In genomic region chr10:128412055-128412381, GRCm38 (mm10) we compare ENCODE assay signal across 8 mouse cellular contexts. TPM values are rescaled to one million over a fixed set of nuclear protein-coding genes. Genes with fewer than 3 reads are reported as not detected.
A peak's percentile ranks its signal among the peaks of the same experiment; 100 is the strongest.
DNase-seq lines count a peak whose midpoint lies in the region; ATAC-seq and TF ChIP-seq lines count a peak whose summit lies in the region.

No protein-coding gene starts in this region.

- no peak for TF ChIP-seq POLR2A in testis, adult 2 months (IDR thresholded peaks at IDR 0.05; ENCODE audit: control insufficient read depth, low read depth, low read length)

- H3K4me1 ChIP-seq in testis, adult 2 months (ENCODE audit: control insufficient read depth, insufficient read depth, low read length), result peaks cover 17% of the 10 kb centered on the region
- H3K4me1 ChIP-seq in forebrain, embryonic 16.5 days (replicated peaks; ENCODE audit: control insufficient read depth, insufficient read depth, low read length), result peaks cover 40% of the 10 kb centered on the region
- H3K4me1 ChIP-seq in limb, embryonic 10.5 days, result peaks cover 44% of the 10 kb centered on the region
- peaks cover 25% of the 10 kb centered on the region for H3K4me1 ChIP-seq in midbrain, embryonic 14.5 days (ENCODE audit: control insufficient read depth, insufficient read depth, low read length)

- TF ChIP-seq CTCF in testis, adult 2 months (IDR thresholded peaks at IDR 0.05; ENCODE audit: control insufficient read depth, insufficient read depth, insufficient replicate concordance, low read depth, low read length), result no peak

- peak overlapping the region; percentile 92 for H3K27ac ChIP-seq in testis, adult 2 months (ENCODE audit: control insufficient read depth, insufficient read depth, low read depth, low read length)
- H3K27ac ChIP-seq in forebrain, embryonic 16.5 days (ENCODE audit: low read length), result peak overlapping the region; percentile 95
- H3K27ac ChIP-seq in limb, embryonic 10.5 days, result peak overlapping the region; percentile 94
- peak overlapping the region; percentile 93 for H3K27ac ChIP-seq in midbrain, embryonic 14.5 days (replicated peaks; ENCODE audit: low read depth, low read length)

- peak; percentile 71 for DNase-seq in adrenal gland, postnatal 14 days
- DNase-seq in adrenal gland, adult 2 months, result no peak
- no peak for DNase-seq in testis, postnatal 14 days (ENCODE audit: low spot score)
- no peak for DNase-seq in limb, embryonic 10.5 days (ENCODE audit: low spot score)
- peak; percentile 66 for DNase-seq in midbrain, embryonic 14.5 days
- no peak for DNase-seq in right cerebral cortex, postnatal 25 days

- under 1% methylated on average over 14 of the region's 14 CpGs for WGBS in forebrain, embryonic 16.5 days
- 3% methylated on average over 14 of the region's 14 CpGs for WGBS in limb, embryonic 10.5 days
- under 1% methylated on average over 14 of the region's 14 CpGs for WGBS in midbrain, embryonic 14.5 days

- H3K9me3 ChIP-seq in forebrain, embryonic 16.5 days (ENCODE audit: control insufficient read depth, low read length), result no peaks in the 10 kb centered on the region
- H3K9me3 ChIP-seq in limb, embryonic 10.5 days (replicated peaks), result no peaks in the 10 kb centered on the region
- H3K9me3 ChIP-seq in midbrain, embryonic 14.5 days (ENCODE audit: control insufficient read depth, low read length), result no peaks in the 10 kb centered on the region

- H3K4me2 ChIP-seq in forebrain, embryonic 16.5 days (ENCODE audit: low read length), result peak overlapping the region; percentile 84
- peak overlapping the region; percentile 98 for H3K4me2 ChIP-seq in midbrain, embryonic 14.5 days (ENCODE audit: low read length)

- peak overlapping the region; percentile 79 for H3K9ac ChIP-seq in forebrain, embryonic 16.5 days (replicated peaks; ENCODE audit: low read depth, low read length)
- peak overlapping the region; percentile 84 for H3K9ac ChIP-seq in midbrain, embryonic 14.5 days (replicated peaks; ENCODE audit: low read length)

- no peak for ATAC-seq in forebrain, embryonic 16.5 days
- ATAC-seq in midbrain, embryonic 14.5 days (ENCODE audit: low FRiP score, low TSS enrichment), result no peak

- H3K36me3 ChIP-seq in testis, adult 2 months (ENCODE audit: control insufficient read depth, insufficient read depth, low read length), result peaks cover 7% of the 10 kb centered on the region
- peaks cover 17% of the 10 kb centered on the region for H3K36me3 ChIP-seq in forebrain, embryonic 16.5 days (ENCODE audit: control insufficient read depth, insufficient read depth)
- H3K36me3 ChIP-seq in limb, embryonic 10.5 days, result peaks cover 50% of the 10 kb centered on the region
- H3K36me3 ChIP-seq in midbrain, embryonic 14.5 days (ENCODE audit: control insufficient read depth, insufficient read depth, low read length), result peaks cover 35% of the 10 kb centered on the region

- no peaks in the 10 kb centered on the region for H3K27me3 ChIP-seq in testis, adult 2 months (ENCODE audit: control insufficient read depth, insufficient read depth, low read length)
- H3K27me3 ChIP-seq in forebrain, embryonic 16.5 days (replicated peaks; ENCODE audit: control insufficient read depth, insufficient read depth, low read length), result no peaks in the 10 kb centered on the region
- H3K27me3 ChIP-seq in limb, embryonic 10.5 days (ENCODE audit: low read depth, poor library complexity, severe bottlenecking), result no peaks in the 10 kb centered on the region
- H3K27me3 ChIP-seq in midbrain, embryonic 14.5 days (ENCODE audit: control insufficient read depth, insufficient read depth, low read length), result no peaks in the 10 kb centered on the region

- peak overlapping the region; percentile 99 for H3K4me3 ChIP-seq in testis, adult 2 months (ENCODE audit: control insufficient read depth, low read depth, low read length)
- H3K4me3 ChIP-seq in forebrain, embryonic 16.5 days (replicated peaks; ENCODE audit: low read length), result peak overlapping the region; percentile 77
- H3K4me3 ChIP-seq in limb, embryonic 10.5 days, result peak overlapping the region; percentile 80
- peak overlapping the region; percentile 97 for H3K4me3 ChIP-seq in midbrain, embryonic 14.5 days (replicated peaks; ENCODE audit: low read depth, low read length)

RNA-seq across cellular contexts. Expression of gene Rnf41, which starts 0.6 kb away (rescaled TPM):
- total RNA-seq in adrenal gland, postnatal 14 days (2021), result 38.4 and 40.2 TPM in 2 replicates
- 10 to 100 TPM; 39.1 to 41.7 TPM for total RNA-seq in adrenal gland, adult 2 months (2021)
- polyA plus RNA-seq in adrenal gland, adult 2 months (2012; rRNA removed), result 24.4 and 28.4 TPM in 2 replicates
- polyA plus RNA-seq in testis, adult 2 months (2012; rRNA removed), result 82.6 and 84.1 TPM in 2 replicates
- 121 and 122 TPM in 2 replicates for polyA plus RNA-seq in forebrain, embryonic 16.5 days (2015; fragmentation: Nextera tagmentation; extraction: Ambion mirVana)
- polyA plus RNA-seq in limb, embryonic 10.5 days (2016; fragmentation: Nextera tagmentation; extraction: Ambion mirVana), result 41.9 and 43.6 TPM in 2 replicates
- 80.3 and 96.2 TPM in 2 replicates for polyA plus RNA-seq in midbrain, embryonic 14.5 days (2014; fragmentation: Nextera tagmentation; extraction: Ambion mirVana)

RNA-seq across cellular contexts. Expression of gene Nabp2, which starts 0.7 kb away (rescaled TPM):
- total RNA-seq in adrenal gland, postnatal 14 days (2021), result 59.8 and 65.2 TPM in 2 replicates
- 10 to 100 TPM; 79.3 to 93.8 TPM for total RNA-seq in adrenal gland, adult 2 months (2021)
- polyA plus RNA-seq in adrenal gland, adult 2 months (2012; rRNA removed), result 21.3 and 22.2 TPM in 2 replicates
- 22.5 and 27.7 TPM in 2 replicates for polyA plus RNA-seq in testis, adult 2 months (2012; rRNA removed)
- 139 and 147 TPM in 2 replicates for polyA plus RNA-seq in forebrain, embryonic 16.5 days (2015; fragmentation: Nextera tagmentation; extraction: Ambion mirVana)
- polyA plus RNA-seq in limb, embryonic 10.5 days (2016; fragmentation: Nextera tagmentation; extraction: Ambion mirVana), result 98.7 and 133 TPM in 2 replicates
- polyA plus RNA-seq in midbrain, embryonic 14.5 days (2014; fragmentation: Nextera tagmentation; extraction: Ambion mirVana), result 142 and 144 TPM in 2 replicates

RNA-seq across cellular contexts. Expression of gene Slc39a5, which starts 11.0 kb away (rescaled TPM):
- 0.78 TPM in 1 of 2 replicates, not detected in the other for total RNA-seq in adrenal gland, postnatal 14 days (2021)
- total RNA-seq in adrenal gland, adult 2 months (2021), result not detected
- polyA plus RNA-seq in adrenal gland, adult 2 months (2012; rRNA removed), result not detected in 2 replicates
- polyA plus RNA-seq in testis, adult 2 months (2012; rRNA removed), result 0.14 and 0.18 TPM in 2 replicates
- polyA plus RNA-seq in forebrain, embryonic 16.5 days (2015; fragmentation: Nextera tagmentation; extraction: Ambion mirVana), result 0.10 and 0.25 TPM in 2 replicates
- 0.21 TPM in 1 of 2 replicates, not detected in the other for polyA plus RNA-seq in limb, embryonic 10.5 days (2016; fragmentation: Nextera tagmentation; extraction: Ambion mirVana)
- polyA plus RNA-seq in midbrain, embryonic 14.5 days (2014; fragmentation: Nextera tagmentation; extraction: Ambion mirVana), result not detected in 2 replicates

RNA-seq across cellular contexts. Expression of gene Ankrd52, which starts 35.1 kb away (rescaled TPM):
- 66.7 and 66.9 TPM in 2 replicates for total RNA-seq in adrenal gland, postnatal 14 days (2021)
- 10 to 100 TPM; 48.3 to 59.3 TPM for total RNA-seq in adrenal gland, adult 2 months (2021)
- polyA plus RNA-seq in adrenal gland, adult 2 months (2012; rRNA removed), result 44.2 and 53.1 TPM in 2 replicates
- 6.8 and 7.0 TPM in 2 replicates for polyA plus RNA-seq in testis, adult 2 months (2012; rRNA removed)
- polyA plus RNA-seq in forebrain, embryonic 16.5 days (2015; fragmentation: Nextera tagmentation; extraction: Ambion mirVana), result 11.3 and 13.2 TPM in 2 replicates
- 15.9 and 16.5 TPM in 2 replicates for polyA plus RNA-seq in limb, embryonic 10.5 days (2016; fragmentation: Nextera tagmentation; extraction: Ambion mirVana)
- 13.3 and 14.1 TPM in 2 replicates for polyA plus RNA-seq in midbrain, embryonic 14.5 days (2014; fragmentation: Nextera tagmentation; extraction: Ambion mirVana)

RNA-seq across cellular contexts. Expression of gene Coq10a, which starts 43.2 kb away (rescaled TPM):
- total RNA-seq in adrenal gland, postnatal 14 days (2021), result 103 and 111 TPM in 2 replicates
- 10 to 100 TPM; 72.2 to 77.1 TPM for total RNA-seq in adrenal gland, adult 2 months (2021)
- 44.2 and 116 TPM in 2 replicates for polyA plus RNA-seq in adrenal gland, adult 2 months (2012; rRNA removed)
- 21.2 TPM in 2 replicates for polyA plus RNA-seq in testis, adult 2 months (2012; rRNA removed)
- 32.2 and 32.7 TPM in 2 replicates for polyA plus RNA-seq in forebrain, embryonic 16.5 days (2015; fragmentation: Nextera tagmentation; extraction: Ambion mirVana)
- 5.6 and 9.1 TPM in 2 replicates for polyA plus RNA-seq in limb, embryonic 10.5 days (2016; fragmentation: Nextera tagmentation; extraction: Ambion mirVana)
- polyA plus RNA-seq in midbrain, embryonic 14.5 days (2014; fragmentation: Nextera tagmentation; extraction: Ambion mirVana), result 50.5 and 53.0 TPM in 2 replicates

Comparison
In these comparisons a context has a peak if more than half of its experiments do, and no peak if none do; other contexts are left out.
1. DNase-seq: peak in adrenal gland, postnatal 14 days (single experiment) and midbrain, embryonic 14.5 days (single experiment); none in adrenal gland, adult 2 months (single experiment), testis, postnatal 14 days (single experiment), limb, embryonic 10.5 days (single experiment) and right cerebral cortex, postnatal 25 days (single experiment).
2. Peak in every context shown above with its lines, with median percentiles within 50 percentile points of each other: H3K27ac ChIP-seq and H3K4me3 ChIP-seq.